Mouse (Mus musculus) adrenal gland, adult 2 months (tissue): ENCODE measurements around the gene Edil3. TPM values are rescaled to one million over a fixed set of nuclear protein-coding genes. Genes with fewer than 3 reads are reported as not detected.

Experiments
- DNase-seq: peaks from one replicate; pipeline ENCODE4 v3.0.0; 2021
- polyA plus RNA-seq: library from polyadenylated mRNA; depleted of rRNA; stranded (reverse); fragments of >200 nt; gene quantifications from 2 replicates; pipeline ENCODE4 v1.2.3, GENCODE M21; 2012
- total RNA-seq, 2 experiments: library from RNA; stranded (reverse); gene quantifications; 2 replicates each; pipeline ENCODE4 v1.2.3; 2021

Edil3 gene
- total and polyA plus RNA-seq, 3 experiments, result 1.6 to 3.1 (median 1.8) TPM

- no peak for DNase-seq
These were observed 432.8 kb downstream of the Edil3 start for GRCm38 (mm10) chr13:89253990-89254642.

- DNase-seq, result no peak
These were observed 435.6 kb downstream of the Edil3 start for GRCm38 (mm10) chr13:89256906-89257305.

- no peak for DNase-seq
These were observed 465.5 kb downstream of the Edil3 start for GRCm38 (mm10) chr13:89286696-89287305.

DNA sequence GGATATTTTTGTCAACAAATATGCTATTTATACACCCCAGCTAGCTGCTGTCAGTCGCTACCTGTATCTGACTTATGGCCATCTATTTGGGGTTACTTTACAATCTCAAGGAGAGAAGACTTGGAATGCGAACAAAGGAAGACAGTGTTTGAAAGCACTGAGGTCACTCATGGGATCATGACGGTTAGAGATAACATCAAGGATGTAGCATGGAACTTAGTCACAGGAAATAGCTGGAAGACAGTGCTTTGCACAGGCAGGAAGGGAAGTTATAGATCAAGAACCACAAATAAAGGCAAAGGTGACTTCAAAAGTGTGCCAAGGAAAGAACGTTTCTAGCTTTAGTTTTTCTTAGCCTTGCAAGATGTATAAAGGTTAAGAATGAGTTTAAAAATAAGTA lies 466.9 kb downstream of the Edil3 start:
- peak; percentile 15 for DNase-seq

DNA sequence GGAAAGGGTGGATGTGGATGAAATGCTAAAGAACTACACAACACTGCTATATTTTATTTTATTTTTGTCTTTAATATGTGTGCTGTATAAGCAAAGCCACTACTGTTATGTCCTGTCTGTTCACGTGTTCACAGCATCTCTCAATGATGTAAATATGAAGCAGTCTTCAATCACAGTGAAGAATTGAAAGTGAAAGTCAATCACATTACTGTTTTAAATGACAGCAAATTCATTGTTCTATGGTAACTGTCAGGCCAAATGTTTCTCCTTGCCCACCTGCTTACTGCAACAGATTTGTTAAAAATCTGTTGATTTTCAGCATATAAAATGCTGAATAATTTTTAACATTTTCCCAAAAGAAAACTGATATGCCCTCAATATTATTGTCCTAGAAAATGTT lies 499.9 kb downstream of the Edil3 start:
- DNase-seq, result no peak

- DNase-seq, result no peak
These were observed 503.0 kb downstream of the Edil3 start for GRCm38 (mm10) chr13:89324282-89324681.

DNA sequence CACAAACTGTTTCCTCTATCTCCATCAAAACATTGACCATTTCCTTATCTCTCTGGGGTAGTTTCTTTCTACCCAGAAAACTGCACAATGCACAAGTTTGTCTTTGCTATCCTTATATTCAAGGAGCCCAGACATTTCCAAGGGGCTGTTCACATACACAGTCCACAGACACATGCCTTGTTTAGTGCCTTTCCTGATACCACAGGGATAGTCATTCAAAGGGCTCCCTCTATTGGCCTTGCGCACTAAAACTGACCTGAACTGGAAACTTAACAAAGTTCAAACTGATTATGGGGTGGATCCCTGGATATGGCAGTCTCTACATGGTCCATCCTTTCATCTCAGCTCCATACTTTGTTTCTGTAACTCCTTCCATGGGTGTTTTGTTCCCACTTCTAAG lies 513.2 kb downstream of the Edil3 start:
- DNase-seq, result peak; percentile 3

DNA sequence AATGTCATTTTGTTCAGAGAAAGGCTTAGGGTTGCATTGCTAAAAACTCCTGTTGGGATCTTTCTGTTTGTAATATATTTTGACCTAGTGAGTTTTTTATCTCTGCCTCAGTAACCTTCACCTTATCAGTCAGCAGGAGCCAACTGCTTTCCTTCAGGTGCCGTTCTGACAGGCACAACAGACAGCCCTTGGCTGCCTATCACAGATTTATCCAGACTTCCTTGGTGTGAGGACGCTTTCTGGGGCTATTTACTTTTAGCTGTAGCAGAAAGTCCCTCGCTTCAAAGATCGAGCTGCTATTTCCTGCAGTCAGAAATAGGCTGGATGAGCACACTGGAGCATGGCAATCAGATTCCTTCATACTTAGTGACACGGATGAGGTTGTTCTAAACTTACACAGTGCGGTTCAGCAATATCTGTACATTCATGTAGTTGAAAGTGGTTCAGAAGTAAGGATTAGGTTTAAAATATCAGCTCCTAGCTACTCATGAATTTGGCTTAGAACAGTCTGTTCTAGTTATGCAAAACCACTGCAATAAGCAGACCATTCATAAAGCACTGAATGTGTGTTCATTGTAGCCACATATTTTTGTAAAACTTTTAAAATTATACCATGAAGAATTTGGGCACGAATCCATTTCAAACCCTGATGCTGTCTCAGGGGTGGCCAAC lies 514.8 kb downstream of the Edil3 start:
- peak; percentile 1 for DNase-seq

DNA sequence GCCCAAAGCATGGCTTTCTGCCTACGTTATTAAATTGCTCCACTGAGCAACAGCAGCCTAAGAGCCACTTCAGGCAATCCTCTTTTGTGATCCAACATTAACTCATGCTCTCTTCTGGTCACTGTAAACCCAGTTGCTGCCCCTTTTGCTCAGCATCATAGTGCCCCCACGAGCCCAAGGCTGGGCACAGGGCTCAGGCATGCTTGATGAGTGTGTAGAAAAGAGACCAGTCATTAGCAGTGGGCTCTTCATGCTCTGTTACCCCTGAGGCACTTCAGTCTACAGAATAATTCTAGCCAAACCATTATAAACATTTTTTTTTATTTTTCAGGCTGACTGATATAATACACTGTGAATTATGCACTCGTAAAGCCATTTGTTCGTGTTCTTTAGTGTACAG lies 517.8 kb downstream of the Edil3 start:
- no peak for DNase-seq

- no peak for DNase-seq
These were observed 518.5 kb downstream of the Edil3 start for GRCm38 (mm10) chr13:89339776-89340175.

DNA sequence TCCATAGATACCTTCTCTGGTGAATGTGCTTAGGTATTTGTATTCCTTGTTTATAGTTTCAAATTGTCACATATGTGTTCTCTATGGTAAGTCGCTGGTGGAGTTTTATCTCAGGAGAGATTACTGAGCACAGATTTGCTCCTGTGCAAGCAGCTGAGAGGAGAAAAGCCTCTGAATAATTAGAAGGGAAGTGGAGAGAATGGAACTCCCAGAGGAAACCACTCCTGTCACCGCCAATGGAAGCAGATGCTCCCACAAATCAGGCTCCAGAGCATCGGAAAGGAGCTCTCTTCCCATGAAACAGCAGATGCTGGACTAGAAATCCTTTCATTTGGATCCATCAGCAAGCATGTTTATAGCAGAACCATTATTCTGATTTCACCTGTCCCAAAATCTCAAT lies 534.0 kb downstream of the Edil3 start:
- no peak for DNase-seq

GRCm38 (mm10) chr13:89358407-89358806 lies 537.1 kb downstream of the Edil3 start:
- DNase-seq, result no peak

GRCm38 (mm10) chr13:89362274-89362673 lies 541.0 kb downstream of the Edil3 start:
- DNase-seq, result no peak

- DNase-seq, result no peak
These were observed 550.0 kb downstream of the Edil3 start for GRCm38 (mm10) chr13:89371253-89371652.

DNA sequence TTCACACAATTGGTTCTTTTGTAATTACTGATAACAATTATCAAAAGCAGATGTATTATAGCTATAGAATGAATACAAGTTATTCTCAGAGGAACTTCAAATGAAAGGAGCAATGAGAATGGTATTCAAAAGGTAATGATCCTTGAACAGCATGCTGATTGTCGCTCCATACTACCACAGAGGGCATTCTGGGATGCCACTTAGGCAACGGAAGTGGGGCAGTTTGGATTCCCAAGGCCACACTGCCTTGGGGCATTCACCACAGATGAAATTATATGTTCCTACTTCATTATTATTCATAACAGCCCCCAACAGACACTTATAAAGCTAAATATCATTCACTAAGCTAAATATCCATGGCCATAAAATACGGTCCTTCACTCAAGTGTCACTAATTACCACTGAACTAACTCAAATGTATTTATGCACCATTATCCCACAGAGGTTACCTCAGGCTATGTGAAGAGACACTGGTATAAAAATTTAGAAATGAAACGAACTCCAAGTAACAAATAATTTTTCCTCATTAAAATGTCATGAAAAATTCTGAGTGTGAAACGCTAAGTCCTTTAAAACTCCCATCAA lies 550.5 kb downstream of the Edil3 start:
- no peak for DNase-seq
